Mouse (Mus musculus) heart, postnatal 0 days (tissue): ENCODE results near the gene Otulinl.

ENCODE experiments used
- CTCF ChIP-seq: IDR thresholded peaks from 2 replicates; pipeline ENCODE4 v1.5.1; 2016; ENCODE audit warnings: antibody characterized with exemption, control low read depth, low read depth
- EP300 ChIP-seq: IDR thresholded peaks from 2 replicates; pipeline ENCODE4 v1.6.1; 2016; ENCODE audit warnings: antibody characterized with exemption, low read depth

DNA sequence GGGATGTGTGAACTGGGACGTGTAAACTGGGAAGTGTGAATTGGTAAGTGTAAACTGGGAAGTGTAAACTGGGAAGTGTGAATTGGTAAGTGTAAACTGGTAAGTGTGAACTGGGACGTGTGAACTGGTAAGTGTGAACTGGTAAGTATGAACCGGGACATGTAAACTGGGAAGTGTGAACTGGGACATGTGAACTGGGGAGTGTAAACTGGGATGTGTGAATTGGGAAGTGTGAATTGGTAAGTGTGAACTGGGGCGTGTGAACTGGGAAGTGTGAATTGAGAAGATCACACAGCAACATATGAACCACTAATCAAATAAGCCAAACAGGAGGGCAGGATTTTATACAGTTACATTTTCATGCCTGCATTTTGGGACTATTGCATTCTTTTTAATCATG is 23.0 kb downstream of the Otulinl start:
- no peak for TF ChIP-seq CTCF
- TF ChIP-seq EP300 = no peak
